Mouse (Mus musculus) thymus, postnatal 10 days (tissue): Measurements from ENCODE around the gene Knstrn.

Experiments used
- DNase-seq, 2 experiments: peaks; one replicate each; pipeline ENCODE4 v3.0.0; 2021; ENCODE audit warnings: low spot score in 2 of 2

Gene Knstrn

DNA sequence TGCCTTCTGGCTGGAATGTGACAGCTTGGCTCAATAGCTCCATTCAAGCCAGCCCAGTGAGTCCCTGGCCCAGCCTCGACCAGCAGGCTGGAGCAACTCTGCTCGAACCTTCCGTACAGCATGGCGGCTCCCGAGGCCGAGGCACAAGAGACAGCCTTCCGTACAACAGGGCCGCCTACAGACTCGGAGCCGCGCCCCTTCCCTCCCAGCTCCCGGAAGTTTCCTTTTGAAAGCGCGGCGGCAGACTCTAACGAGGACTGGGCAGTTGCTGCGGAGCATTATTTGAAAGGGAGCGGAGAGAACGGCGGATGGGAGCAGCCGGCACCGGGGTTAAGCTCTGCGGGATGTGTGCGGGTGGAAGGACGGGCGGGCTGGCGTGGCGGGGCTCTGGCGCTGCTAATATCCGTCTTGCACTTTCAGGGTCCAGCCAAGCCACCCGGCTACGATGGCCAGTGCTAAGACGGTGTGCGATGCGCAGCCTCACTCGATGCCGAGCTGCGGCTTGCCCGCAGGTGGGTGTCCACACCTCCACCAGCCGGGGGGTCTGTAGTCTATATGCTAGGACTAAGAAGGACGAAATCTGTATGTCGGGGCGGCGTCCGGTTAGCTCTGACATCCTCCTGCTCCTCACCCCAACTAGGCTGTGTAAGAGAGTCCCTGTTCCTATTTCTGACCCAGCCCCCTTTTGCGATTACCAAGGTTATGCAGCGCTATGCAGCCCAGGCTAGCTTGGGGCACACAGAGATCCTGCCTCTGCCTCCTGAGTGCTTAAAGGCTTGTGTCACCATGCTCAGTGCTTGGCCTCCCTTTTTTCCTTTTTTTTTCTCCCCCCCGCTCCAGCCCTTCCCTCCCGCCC, at the start of gene Knstrn:
Gene Knstrn, plus strand, starts transcription at position 23 of the 856 bp plus-strand sequence.
- peak; percentile 70 to 84 for DNase-seq

DNA sequence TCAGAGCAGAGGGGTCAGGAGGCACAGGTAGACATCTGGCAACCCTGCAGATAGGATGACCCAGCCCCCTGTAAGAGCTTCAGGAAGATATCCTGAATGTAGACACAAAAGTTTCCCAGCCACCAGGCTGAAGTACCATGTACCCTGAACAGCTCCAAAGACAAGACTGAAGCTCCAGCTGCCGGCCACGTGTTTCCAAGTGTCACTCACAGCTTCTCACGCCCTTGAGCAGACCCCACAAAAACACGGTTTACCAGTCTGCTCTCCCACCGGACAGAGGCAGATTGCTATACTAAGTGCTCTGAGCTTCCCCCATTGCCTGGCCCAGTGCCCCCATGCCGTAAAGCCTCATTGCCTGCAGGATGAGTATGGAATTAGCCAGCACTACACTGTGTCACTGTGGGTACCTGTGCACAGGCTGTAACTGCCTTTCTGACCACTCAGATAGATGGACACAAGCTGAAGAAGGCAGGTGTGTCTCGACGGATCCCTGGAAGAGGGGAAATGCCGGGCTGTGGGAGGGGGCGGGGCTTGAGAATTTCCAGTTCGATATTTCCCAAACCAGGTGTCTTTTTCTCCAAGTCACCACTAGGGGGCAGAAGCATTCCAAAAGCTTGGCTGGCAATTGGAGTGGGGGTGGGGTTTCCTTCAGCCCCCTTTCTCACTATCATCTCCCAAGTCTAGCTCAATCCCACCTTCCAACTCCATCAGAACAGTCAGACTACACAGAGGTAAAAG, 49.5 kb upstream of the Knstrn start:
- DNase-seq = peak in 1 of 2 experiments; percentile 59

DNA sequence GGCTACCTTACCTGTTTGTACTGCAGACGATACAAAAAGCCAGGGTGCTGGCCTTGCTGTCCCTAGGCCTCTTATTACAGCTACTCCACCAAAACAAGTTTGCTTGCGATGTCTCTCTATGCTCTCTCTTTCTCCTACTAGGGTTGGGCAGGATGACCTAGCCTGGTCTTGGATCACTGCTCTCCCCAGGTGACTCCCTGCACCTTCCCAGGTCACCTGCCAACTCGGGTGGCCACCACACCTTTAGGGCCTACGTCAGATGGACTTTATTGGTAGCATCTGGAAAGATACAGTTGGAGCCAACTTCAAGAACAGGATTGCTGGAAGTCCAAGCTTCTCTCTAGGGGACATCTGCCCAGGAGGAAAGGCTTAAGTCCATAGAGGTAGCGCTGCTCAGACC, 48.9 kb upstream of the Knstrn start:
- no peak for DNase-seq

DNA sequence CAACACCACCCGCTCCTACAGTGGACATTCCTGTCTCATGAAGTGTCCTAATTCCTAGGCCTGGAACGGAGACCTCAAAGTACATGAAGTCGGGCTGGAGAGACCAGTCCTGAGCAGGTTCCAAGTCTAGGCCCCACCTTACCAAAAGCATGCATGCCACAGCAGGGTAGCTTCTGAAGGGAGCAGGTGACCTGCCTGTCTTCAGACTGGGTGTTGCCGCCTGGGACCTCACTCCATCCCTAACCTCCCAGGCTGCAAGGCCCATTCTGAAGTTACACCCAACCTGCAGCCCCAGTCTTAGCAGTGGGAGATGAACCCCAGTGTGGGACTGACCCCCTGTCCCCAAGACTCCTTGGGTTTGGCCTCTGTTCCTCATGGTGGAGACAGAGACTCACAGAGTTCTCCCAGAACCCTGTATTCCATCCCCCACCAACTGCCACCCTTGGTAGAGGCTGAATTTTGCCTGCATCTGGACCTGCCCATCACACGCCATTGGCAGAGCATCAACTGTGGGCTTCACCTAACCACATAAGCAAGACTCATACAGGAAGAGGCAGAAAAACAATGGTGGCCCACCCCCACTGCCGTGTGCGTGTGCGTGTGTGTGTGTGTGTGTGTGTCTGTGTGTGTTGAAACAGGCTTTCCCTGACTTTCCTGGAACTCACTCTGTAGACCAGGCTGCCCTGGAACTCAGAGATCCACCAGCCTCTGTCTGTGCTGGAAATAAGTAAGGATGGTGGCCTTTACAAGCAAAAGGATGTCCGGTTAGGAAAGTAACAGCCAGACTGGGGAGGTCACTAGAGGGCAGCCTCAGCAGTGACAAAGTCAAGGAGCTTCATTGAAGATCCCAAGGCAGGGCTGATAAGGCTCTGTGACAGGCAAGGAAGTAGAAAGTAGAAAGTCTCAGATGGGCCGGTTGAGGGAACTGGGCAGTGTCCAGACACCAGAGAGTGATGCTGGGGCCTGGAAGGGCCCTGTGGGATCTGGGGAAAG, 47.5 kb upstream of the Knstrn start:
- DNase-seq = no peak

DNA sequence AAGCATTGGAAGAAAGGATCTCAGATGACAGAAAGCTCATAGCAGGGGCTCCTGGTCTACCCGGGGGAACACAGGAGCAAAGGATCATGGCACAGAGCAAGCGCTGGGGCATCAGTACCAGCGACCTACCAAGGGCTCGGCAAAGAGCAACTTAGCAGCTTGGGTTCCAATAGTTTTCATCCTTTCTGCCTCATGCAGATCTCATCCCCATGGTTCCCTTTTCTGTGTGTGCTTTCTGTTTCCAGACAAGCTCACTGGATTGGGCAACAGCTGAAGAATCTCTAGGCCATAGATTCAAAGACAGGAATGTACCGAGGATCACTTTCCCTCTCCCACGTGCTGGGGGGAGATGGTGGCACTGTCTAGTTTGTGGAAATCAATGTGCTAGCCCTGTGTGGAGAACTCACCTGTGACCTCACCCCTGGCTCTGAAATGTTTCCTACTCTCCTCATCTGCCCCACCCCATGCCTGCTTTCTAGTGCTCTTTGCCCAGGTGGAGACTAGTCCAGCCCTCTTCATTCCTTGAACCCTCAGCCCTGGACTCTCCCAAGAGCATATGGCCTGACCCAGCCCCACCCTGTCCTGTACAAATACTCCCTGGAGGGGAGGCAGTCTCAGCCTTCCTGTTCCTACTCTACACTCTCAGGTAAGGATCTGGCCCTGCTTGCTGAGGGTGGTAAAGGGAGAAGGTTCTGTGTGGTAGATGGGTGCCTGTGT, 41.5 kb upstream of the Knstrn start, which contains the start of gene Phgr1:
Gene Phgr1, plus strand, starts transcription at position 612 of the 717 bp plus-strand sequence.
- DNase-seq = no peak

DNA sequence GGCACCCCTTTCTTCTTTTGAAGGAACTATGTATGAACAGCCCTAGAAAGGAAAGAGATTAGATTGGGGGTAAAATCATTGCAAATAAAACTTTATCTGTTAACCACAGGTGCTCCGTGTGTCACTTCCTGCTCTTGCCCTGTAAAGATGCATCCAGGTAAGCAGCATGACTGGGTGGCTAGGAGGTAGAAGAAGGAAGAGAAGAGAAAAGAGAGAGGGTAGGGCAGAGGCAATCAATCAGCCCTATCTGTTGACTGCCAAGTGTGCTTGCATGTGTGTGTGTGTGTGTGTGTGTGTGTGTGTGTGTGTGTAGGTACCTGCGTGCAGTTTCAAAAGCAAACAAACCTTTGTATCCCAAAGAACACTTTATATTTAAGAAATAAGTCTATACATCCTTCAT, 39.3 kb upstream of the Knstrn start:
- no peak for DNase-seq

DNA sequence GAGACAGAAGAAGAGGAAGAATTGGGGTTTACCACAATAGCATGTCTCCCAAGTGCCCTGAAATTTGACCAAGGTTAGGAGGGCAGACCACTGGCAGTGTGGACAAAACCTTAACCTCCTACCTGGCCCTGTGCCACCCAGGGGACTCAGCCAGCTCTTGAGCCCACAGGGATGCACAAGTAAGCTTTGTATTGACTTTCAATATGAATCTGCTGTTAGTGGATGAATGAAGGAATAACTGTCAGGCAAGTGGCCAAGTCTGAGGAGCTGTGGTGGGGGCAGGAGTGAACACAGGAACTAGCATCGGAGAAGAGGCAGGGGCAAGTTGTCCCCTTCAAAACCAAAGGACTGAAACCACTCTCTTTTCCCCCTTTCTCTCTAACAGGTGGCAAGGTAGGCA, 38.4 kb upstream of the Knstrn start:
- DNase-seq = no peak

DNA sequence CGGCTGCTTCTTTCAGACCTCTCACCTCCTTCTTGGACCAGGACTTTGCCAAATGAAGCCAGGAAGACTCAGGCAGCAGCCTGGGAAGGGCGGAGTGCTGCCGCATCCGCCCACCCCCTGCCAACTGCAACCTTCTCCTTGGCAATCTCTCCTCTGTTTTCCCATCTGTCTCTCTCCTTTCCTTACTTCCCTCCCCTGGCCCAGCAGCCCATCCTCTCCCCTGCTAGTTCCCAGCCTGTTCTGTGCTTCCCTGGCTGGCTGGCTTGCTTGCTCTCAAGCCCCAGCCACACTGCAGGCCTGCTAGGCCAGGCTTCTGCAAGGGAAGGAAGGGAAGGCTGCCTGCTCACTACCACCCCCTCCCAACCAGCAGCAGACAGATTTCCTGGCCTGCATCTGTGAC, 38.0 kb upstream of the Knstrn start:
- no peak for DNase-seq

DNA sequence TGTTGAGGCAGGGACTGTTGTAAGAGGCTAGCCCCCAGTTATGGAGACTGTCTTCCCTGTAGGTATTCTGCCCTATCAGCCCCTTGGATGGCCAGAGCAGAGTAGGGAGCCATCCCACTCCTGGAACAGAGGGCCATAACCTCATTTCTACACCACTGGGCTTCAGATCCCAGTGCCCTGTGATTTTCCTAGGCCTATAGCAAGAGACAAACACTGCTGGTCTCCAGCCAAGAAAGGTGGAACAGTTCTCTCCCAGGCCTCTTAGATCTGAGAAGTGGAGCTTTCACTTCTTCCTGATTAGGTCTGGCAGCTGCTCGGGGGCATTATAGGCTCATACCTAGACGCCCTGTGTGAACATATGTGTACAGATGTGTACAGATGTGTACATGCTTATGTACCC, 37.5 kb upstream of the Knstrn start:
- no peak for DNase-seq

DNA sequence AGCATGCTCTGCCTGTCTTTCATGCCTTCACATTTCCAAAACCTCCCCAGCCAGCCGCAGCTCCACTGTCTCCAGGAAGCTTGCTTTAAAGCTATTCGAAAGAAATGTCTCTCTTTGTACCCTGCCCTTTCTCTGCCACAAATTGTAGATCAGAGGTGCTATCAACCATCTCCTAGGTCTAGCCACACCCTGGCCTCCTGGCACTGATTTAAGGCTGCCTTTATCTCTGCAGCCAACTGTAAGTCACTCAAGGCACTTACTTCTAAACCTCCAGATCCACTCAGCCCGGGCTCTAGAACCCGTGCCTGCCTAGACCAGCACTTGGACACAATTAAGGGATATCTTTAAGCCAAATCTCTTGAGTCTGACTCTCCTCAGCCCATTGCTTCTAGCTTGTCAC, 35.4 kb upstream of the Knstrn start:
- no peak for DNase-seq

DNA sequence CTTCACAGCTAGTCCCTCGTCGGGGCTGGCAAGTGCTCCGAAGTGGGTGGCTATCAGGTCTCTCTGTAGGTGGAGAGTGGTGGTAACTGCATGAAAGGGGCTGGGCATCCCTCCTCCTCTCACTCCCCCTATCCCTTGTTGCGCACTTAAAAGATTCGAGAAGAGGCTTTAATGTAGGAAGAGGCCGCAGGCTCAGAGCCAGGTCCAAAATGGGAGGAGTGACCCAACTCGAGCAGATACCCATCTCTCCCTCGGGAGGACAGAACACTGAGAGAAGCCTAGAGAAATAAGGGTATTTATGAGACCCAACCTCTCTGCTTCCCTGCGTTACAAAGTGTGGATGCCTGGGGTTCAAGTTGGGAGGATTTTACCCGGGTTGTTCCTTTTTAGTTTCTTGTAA, 34.7 kb upstream of the Knstrn start:
- no peak for DNase-seq

DNA sequence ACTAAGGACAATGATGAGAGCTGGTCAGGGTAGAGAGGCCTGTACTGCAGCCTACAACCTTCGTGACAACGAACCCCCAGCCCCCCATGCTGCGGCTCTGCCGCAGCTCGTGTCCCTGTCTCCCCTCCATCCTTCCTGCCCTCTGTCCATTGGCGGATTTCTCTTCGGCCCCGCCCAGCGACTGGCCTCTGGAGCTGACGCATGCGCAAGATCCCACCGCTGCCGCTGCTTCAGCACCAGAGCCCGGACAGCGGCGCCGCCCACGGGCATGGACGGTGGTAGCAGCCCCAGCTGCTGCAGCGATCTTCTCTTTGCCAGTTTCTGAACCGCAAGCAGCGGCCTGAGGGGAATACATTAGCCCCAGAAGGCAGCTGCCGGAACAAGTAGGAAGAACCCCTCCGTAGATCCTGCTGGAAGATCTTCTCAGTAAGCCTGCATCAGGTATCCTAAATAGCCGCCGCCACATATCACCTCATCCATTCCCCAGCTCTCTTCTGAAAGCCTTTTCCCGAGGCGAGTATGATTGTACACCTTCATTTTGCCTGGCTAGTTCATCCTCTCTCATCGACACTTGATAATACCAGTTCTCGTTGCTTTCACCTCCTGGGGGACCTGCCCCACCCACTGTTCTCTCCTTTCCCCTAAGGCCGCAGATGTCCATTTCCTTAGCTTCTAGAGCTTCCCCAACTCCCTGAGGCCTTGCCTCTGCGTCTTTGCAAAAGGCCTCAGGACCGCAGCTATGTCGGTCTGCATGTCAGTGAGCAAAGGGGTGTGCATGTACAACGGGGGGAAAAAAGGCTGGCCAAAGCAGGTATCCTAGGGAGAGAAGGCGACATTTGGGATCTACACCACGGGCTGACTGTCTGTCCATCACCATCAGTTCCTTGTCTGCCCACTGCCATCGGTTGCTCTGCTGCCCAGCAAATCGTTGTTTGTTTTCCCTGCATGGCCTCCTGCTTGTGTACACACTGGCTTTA, 34.0 kb upstream of the Knstrn start, which contains the start of gene Disp2:
Gene Disp2, plus strand, starts transcription at position 216 of the 977 bp plus-strand sequence.
- peak; percentile 57 to 77 for DNase-seq

DNA sequence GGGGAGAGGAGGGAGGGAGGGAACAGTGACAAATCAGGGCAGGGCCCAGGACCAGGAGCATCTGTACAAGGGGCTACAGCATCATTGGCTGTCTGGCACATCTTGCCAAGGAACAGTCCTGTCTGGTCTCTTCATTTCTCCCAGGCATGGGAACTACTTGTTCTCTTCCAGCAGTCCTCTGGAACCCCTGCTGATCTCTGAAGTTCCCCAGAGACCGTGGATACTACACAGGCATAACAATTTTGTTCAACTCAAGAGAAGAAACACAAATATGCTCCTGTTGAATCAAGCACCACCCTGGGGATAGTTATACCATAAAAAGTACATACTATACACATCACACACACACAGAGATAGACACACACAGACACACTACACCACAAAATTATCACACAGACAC, 32.7 kb upstream of the Knstrn start:
- no peak for DNase-seq

DNA sequence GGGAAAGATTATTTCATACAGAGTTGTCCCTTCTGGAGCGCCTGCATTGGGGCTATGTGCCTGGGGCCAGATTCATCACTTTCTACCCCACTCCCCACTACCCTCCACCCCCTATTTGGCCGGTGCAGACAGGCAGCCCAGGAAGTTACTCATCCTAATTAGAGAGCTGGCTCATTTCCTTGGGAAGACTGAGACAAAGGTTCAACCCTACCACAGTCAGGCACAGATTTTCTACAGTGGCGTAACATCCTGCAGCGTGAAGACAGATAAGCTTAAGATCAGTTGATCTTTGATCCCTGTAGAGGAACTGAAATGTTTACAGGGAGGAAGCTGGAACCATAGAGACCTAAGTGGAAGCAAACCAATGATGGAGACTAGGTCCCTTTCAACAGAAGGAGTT, 31.5 kb upstream of the Knstrn start:
- DNase-seq = no peak

DNA sequence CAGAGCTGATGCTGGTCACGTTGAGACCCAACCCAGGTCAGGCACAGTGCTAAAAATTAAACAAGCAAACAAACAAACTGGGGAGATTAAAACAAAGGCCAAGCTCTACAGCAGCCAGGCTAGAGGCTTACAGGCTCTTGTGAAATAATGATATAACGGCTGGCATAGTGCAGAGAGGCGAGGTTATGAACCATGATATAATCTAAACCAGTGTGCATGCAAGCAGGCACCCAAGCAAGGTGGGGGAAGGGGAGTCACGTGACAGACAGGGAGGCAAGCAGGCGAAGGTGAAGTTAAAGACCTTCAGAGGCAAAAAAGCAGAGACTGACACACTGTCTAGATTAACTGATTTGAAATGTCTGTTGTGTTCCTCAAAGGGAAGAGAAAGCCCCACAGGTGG, 30.7 kb upstream of the Knstrn start:
- no peak for DNase-seq

DNA sequence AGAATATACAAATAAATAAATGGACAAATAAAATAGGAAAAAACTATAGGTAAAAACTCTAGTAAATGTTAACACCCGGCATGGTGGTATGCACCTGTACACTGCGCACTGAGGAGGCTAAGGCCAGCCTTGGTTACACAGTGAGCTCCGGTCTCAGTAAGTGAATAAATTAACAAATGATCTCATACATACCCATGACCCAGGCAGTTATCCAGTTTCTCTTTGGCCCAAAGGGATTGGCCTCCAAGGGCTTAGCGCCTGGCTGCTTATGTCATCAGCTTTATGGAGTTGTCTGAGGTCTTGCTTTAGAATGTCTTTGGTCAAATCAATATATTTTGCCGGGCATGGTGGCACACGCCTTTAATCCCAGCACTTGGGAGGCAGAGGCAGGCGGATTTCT, 30.1 kb upstream of the Knstrn start:
- DNase-seq = no peak

DNA sequence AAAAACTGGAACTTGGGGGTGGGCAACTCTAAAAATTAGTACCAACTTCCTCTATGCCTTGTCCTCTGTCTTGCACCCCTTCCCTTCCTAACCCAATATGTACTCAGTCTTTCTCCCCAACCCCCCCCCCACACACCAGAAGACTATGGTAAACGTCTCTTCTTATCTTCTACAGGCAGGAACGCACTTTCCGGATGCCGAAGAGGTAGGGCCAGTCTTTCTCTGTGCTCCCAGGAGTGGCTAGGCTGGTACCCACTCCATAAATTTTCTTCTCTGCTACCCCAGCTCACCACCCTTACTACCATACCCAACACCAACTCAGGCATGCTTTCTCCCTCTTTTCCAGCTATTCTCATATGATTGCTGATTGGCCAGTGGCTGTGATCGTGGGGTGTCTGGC, 27.3 kb upstream of the Knstrn start:
- no peak for DNase-seq

DNA sequence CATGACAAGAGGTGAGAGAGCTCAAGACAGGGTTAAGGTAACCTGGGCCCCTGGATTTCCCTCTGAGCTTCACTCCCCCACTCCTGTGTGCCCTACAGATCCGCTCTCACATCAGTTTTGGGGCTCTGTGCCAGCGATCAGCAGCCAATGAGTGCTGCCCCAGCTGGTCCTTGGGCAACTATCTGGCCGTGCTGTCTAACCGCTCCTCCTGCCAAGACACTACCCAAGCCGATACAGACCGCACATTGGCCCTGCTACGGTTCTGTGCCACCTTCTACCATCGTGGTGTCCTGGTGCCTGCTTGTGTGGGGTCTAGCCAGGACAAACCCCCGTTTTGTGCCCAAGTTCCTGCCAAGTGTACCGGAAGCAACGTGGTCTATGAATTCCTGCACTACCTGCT, 24.3 kb upstream of the Knstrn start:
- no peak for DNase-seq

DNA sequence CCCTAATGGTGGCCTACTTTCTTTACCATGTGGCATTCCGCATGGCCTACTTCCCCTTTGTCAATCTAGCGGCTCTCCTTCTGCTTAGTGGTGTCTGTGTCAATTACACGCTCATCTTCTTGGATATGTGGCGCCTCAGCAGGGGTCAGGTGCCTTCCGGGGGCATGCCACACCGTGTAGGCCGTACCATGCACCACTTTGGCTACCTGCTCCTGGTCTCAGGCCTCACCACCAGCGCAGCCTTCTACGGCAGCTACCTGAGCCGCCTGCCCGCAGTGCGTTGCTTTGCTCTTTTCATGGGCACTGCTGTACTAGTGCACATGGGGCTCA, 23.6 kb upstream of the Knstrn start:
- no peak for DNase-seq
